Mouse (Mus musculus): Measurements from ENCODE around the gene Zfyve26. TPM values are rescaled to one million over a fixed set of nuclear protein-coding genes. Genes with fewer than 3 reads are reported as not detected.
"Not testable (repeated sequence)": the region's sequence is repeated elsewhere in the genome, so short reads cannot be mapped to it uniquely, and the experiment has no call there.

The Zfyve26 gene
- total RNA-seq (2017): 6.5 and 16.3 TPM in 2 replicates

DNA sequence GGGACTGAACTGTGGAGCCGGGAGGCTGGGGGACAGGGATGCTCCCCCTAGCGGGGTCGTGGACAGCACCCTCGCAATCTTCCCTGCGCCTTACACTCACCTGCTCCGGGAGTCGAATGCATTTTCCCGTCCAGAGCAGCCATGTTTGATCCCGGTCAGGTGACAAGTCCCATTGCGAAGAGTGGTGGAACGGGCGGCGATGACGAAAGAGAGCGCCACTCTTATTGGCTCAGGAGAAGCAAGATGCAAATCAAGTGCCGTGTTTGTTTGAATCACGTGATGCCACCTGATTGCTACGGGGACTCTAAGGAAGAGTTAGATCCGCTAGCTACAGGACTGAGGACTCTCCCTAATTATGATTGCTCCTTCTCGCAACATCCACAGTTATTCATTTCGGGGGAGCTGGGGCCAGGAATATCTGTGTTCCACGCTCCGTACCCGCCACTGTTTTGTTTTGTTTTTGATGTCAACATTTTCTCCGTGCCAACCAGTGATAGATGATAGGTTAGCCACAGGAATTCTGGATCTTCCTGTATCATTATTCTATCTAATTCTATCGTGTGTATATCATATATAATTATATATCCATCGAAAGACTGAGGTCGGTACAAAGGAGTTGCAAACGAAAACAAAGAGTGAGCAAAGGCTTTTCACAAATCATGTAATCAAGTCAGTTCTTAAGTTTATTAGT is at the start of gene Zfyve26:
TSS of gene Zfyve26 (minus strand) at position 179 of the 691 bp plus-strand sequence.
- ATAC-seq (replicated peaks; ENCODE audit: low read depth, poor library complexity, severe bottlenecking): peak; percentile 92

DNA sequence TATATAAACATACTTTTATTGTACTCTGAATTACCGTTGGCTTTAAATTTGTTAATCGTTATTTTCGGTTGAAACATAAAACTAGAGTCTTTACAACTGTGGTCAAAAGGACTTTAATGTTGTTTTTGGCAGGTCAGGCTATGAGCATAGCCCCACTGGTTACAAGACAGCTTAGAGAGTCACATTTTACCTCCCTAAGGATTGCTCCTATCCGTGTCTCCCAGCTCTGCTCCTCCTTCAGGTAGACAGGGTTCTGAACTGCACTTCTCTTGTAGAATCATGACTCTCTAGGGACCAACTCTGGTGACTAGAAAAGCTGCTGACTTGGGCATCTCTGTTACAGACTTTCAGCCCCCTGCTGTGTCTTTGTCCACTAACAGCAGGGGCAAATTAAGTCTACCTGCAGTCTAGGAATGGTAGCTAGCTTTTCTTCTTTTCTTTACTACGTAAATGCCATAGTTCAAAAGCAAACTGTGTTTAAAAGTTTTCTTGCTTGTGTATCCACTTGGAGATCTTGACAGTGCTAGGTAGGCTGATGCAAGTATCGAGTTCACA is 45.3 kb upstream of the Zfyve26 start:
- no peak for ATAC-seq (replicated peaks; ENCODE audit: low read depth, poor library complexity, severe bottlenecking)

DNA sequence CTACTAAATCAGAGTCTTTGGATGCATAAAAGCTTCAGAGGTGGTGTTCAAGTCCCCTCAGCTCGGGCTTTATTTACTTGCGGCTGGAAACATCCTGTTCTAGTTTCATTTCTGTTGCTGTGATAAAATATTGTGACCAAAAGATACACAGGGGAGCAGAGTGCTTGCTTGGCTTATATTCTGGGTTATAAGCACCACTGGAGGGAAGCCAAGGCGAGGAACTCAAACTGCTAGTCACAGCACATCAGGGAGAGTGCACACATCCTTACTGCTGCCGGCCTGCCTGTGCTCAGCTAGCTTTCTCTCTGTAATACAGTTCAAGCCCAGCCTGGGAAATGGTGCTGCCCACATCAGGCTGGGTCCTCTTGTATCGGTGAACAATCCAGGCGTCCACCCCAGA is 44.4 kb upstream of the Zfyve26 start:
- ATAC-seq (replicated peaks; ENCODE audit: low read depth, poor library complexity, severe bottlenecking): no peak

- no peak for ATAC-seq (replicated peaks; ENCODE audit: low read depth, poor library complexity, severe bottlenecking)
These were observed 42.7 kb upstream of the Zfyve26 start for GRCm38 (mm10) chr12:79338791-79339190.

- ATAC-seq (replicated peaks; ENCODE audit: low read depth, poor library complexity, severe bottlenecking): no peak
These were observed 35.6 kb upstream of the Zfyve26 start for GRCm38 (mm10) chr12:79331722-79332121.

DNA sequence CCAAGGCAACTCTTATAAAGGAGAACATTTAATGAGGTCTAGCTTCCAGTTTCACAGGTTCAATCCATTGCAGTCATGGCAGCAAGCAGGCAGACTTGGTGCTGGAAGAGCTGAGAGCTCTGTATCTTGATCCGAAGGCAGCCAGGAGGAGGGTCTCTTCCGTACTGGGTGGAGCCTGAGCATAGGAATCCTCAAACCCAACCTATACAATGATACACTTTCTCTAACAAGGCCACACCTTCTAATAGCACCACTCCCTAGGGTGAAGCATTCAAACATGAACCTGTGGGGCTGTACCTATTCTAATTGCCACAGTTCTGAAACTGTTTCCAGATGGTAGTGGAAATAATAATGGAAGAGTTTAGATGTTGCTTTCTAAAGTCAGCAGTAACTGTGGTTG is 34.5 kb upstream of the Zfyve26 start:
- no peak for ATAC-seq (replicated peaks; ENCODE audit: low read depth, poor library complexity, severe bottlenecking)

DNA sequence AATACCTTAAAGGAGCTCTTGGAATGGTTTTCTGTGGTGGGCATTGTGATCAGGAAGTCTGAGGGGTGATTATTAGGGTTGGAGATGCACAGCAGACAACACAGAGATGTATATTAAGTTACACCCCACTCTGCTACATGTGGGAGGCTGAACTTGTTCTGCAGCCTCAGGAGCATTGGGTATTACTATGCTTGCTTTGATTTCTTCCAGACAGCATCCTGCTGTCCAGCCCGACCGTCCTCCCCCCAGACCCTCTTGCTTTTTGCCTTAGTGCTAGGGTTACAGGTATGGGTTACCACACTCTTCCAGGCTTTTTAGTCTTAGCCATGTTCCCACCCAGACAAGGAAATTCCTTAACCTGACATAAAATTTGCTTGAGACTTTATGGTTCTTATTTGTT is 31.8 kb upstream of the Zfyve26 start:
- ATAC-seq (replicated peaks; ENCODE audit: low read depth, poor library complexity, severe bottlenecking): no peak

GRCm38 (mm10) chr12:79326745-79327144 is 30.6 kb upstream of the Zfyve26 start:
- no peak for ATAC-seq (replicated peaks; ENCODE audit: low read depth, poor library complexity, severe bottlenecking)

DNA sequence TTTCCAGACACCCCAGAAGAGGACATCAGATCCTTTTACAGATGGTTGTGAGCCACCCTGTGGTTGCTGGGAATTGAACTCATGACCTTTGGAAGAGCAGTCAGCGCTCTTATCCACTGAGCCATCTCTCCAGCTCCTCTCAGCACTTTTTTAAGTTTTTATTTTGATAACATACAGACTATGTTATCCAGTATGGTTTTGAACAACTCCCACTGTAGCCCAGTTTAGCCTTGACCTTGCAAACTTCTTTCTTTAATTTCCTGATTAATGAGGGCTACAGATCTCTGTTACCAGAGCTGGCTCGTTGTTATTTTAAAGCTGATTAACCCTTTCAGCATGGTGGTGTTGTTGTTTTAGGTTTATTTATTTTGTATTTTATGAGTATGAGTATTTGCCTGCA is 30.1 kb upstream of the Zfyve26 start:
- no peak for ATAC-seq (replicated peaks; ENCODE audit: low read depth, poor library complexity, severe bottlenecking)

DNA sequence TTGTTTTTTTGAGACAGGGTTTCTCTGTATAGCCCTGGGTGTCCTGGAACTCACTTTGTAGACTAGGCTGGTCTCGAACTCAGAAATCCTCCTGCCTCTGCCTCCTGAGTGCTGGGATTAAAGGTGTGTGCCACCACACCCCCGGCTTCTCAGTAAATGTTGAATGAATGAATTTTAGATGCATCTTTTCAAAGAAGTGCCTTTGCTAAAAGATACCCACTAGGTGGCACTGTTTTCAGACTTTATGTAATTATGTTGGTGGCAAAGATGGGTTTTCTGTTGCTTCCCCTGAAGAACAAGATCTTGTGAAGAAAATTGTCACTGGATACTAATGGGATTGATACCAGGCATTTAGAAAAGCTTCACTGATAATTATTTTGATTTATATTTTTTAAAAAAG is 26.4 kb upstream of the Zfyve26 start:
- not testable (repeated sequence) for ATAC-seq (replicated peaks; ENCODE audit: low read depth, poor library complexity, severe bottlenecking)

GRCm38 (mm10) chr12:79320895-79321294 is 24.8 kb upstream of the Zfyve26 start:
- ATAC-seq (replicated peaks; ENCODE audit: low read depth, poor library complexity, severe bottlenecking): peak; percentile 92

- ATAC-seq (replicated peaks; ENCODE audit: low read depth, poor library complexity, severe bottlenecking): no peak
These were observed 21.2 kb upstream of the Zfyve26 start for GRCm38 (mm10) chr12:79317339-79317738.

DNA sequence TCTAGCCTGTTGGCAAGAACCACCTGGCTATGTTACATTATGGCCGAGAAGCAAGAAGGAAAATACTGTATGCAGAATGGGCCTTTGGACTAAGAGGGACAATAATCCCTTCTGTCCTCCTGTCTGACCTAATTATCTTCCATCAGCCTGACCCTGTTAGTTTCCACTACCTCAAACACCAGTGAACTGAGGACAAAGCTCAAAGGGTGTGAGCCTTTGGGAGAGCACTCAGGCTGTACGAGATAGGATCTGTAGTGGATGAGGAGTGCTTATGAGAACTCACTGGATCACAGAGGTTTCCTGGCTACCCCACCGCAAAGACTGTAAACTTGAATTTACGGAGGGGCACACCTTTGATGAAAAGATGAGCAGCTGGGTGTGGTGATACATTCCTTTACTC is 17.6 kb upstream of the Zfyve26 start:
- no peak for ATAC-seq (replicated peaks; ENCODE audit: low read depth, poor library complexity, severe bottlenecking)

DNA sequence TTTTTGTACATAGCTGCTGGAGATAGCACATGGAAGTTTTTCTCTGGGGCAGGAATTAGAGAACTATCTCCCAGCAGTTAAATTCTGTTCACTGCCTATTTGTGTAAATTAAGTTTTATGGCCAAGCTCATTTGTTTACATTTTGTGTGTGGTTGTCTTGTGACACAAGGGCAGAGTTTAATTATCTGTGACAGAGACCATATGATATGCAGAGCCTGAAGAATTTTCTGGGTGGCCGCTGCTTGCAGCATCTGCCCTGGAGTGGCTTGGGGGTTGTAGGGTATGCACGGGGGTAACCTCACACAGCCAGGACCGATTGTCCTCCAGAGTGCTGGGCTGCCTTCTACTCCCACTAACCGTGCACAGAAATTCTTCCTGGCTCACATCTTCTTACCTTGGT is 9.9 kb upstream of the Zfyve26 start:
- no peak for ATAC-seq (replicated peaks; ENCODE audit: low read depth, poor library complexity, severe bottlenecking)

DNA sequence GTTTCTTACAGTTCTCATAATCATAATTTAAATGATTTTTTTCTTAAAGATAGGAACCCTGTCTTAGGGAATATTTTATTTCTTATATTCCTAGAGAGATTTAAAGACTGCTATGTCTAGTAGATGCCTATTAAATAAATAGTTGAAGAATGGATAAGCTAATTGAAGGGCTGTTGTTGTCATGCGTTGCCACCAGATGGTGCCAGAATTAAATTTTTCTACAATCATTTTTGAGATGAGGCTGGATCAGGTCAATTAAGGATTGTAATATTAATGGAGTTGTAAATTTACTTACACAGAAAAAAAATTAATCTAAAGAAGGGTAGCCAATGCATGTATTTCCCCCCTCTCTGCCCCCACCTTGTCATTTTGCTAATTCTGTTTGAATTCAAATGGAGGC is 9.0 kb upstream of the Zfyve26 start:
- ATAC-seq (replicated peaks; ENCODE audit: low read depth, poor library complexity, severe bottlenecking): no peak

DNA sequence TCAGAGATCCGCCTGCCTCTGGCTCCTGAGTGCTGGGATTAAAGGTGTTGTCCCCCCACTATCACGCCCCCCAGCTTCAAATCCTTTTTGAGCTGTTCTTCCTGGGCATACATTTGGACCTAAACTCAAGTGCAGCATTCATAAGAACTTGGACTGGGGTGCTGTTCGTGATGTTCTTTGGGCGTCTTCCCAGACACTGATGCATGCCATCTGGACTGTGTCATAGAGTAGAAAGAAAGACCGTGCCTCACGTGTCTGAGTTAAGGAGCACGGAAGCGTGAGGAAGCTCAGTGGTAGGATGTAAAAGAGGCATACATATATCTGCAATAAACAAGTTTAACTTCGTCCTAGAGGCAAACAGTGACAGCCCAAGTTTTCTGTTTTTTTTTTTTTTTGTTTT is 5.7 kb upstream of the Zfyve26 start:
- ATAC-seq (replicated peaks; ENCODE audit: low read depth, poor library complexity, severe bottlenecking): no peak

DNA sequence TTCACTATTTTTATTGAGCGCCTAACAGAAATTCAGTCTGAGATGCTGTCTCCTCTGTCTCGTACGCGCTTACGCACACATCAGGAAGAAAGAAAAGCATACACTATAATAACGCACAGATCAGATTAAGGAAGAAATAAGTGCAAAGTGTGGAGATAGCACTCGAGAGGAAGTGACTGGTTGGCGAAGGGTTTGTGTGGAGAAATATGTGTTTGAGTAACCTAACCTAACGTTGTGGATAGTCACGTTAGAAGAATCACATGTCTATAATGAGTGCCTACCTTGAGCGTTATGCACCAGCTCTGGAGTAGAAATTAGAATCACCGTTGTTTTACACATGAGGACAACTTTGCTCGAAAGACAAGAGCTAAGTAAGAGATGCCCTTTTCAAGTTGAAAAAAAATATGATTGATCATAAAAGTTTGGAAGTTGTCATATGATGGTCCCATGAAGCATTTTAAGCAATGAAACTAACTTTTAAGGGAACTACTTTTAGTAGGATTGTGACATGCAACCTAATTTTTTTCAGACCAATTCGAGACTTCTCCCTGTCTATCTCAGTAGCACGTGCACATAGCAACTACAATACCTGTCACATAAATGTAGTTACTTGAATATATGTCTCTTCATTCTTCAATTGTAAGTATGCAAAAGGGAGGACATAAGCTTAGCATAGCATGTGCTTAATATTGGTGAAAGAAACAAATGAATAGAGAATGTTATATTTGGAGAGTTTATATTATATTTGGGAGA is 2.0 kb upstream of the Zfyve26 start:
- peak; percentile 19; the same call in 1 of the 2 replicates for ATAC-seq (replicated peaks; ENCODE audit: low read depth, poor library complexity, severe bottlenecking)

- ATAC-seq (replicated peaks; ENCODE audit: low read depth, poor library complexity, severe bottlenecking): peak; percentile 83
These were observed 1.0 kb upstream of the Zfyve26 start, which contains the start of gene Rad51b for GRCm38 (mm10) chr12:79297121-79297576. Rad51b (plus strand) TSS chr12:79297282.

DNA sequence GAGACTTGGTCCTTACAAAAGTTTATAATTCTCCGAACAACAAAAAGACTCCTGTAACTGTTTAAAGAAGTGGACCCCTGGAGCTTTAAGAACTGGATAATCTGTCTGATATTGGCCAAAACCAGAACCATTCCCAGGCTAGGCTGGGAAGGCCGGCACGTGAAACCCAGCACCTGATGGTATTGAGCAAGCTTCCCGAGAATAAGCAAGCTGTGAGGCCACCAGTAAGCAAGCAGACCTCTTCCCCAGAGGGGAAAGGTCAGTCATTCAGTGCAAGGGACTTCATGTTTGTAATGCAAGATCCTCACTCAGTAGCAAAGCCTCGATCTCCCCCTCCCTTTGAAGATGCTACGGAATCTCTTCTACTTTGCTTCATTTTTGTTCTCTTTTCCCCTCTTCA is 3.2 kb downstream of the Zfyve26 start:
- ATAC-seq (replicated peaks; ENCODE audit: low read depth, poor library complexity, severe bottlenecking): no peak

DNA sequence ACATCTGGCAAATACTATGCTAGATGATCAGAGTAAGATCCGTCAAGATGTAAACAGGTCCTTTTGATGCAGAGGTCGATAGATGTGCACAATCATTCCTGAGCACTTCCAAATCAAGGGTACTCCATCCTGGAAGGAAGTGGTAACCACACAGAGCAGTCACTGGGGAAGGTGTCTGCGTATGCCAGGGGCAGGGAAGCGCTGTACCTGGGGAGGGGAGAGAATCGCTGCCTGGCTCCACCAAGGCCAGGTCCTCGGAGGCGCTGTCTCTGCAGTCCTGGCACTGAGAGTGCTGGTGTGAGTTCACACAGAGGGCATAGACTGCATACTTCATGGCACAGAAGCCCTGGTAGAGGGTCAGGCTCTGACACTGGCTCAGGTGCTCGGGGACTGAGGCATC is 13.5 kb downstream of the Zfyve26 start:
- no peak for ATAC-seq (replicated peaks; ENCODE audit: low read depth, poor library complexity, severe bottlenecking)

- no peak for ATAC-seq (replicated peaks; ENCODE audit: low read depth, poor library complexity, severe bottlenecking)
These were observed 16.5 kb downstream of the Zfyve26 start for GRCm38 (mm10) chr12:79279513-79280115.
